Mouse (Mus musculus): Measurements from ENCODE around the gene Etl4. TPM values are rescaled to one million over a fixed set of nuclear protein-coding genes. Genes with fewer than 3 reads are reported as not detected.

Etl4 gene
- 20.0 and 21.3 TPM in 2 replicates for polyA plus RNA-seq (2016; fragmentation: Nextera tagmentation; extraction: Ambion mirVana)

DNA sequence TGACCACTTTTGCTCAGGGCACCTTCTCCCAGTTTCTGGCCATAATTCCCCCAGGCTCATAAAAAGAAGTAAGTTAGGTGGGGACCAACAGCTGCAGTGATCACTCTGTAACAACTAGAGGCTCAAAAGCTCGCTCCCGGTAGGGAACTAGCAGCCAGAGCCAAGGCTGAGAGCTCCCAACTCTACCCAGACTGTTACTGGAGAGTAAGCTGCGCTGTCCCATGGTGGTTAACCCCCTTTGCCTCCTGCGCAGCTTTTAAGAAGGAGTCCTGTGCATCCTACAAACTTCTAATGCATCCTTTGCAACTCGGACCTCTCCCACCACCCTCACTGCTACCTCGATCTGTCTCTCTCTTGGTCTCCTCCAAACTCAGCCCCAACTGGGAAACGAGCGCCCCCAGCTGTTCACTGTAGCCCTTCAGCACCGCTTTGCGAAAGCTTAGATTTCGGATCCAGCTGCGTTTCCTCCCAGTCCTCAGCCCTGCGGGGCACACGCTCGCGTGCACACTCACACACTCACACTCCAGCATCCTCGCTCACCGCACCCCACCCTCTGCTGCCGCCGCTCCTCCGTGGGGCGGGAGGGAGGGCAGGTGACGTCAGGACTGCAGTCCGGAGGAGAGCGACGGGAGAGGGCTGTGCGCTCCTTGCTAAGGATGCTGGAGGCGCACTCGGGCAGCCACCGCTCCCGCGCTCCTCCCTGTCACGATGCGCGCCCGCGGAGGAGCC is at the start of gene Etl4:
Etl4 (plus strand) TSS at position 610 of the 729 bp plus-strand sequence.
- peak within 1 kb of the TSS; percentile 66 for H3K4me3 ChIP-seq
- peaks cover 25% of the 10 kb centered on the region for H3K4me1 ChIP-seq
- WGBS = under 1% methylated on average over 37 of the region's 37 CpGs
- H3K9me3 ChIP-seq = no peaks in the 10 kb centered on the region
- DNase-seq (ENCODE audit: extremely low spot score, low spot score) = peak; percentile 78
- peaks cover 52% of the 10 kb centered on the region for H3K27me3 ChIP-seq (ENCODE audit: poor library complexity, severe bottlenecking)
- 0 out of 2 replicates have a peak within 1 kb of the TSS, but pooled peaks have one; percentile 20 for H3K27ac ChIP-seq
- no peaks in the 10 kb centered on the region for H3K36me3 ChIP-seq (replicated peaks)

DNA sequence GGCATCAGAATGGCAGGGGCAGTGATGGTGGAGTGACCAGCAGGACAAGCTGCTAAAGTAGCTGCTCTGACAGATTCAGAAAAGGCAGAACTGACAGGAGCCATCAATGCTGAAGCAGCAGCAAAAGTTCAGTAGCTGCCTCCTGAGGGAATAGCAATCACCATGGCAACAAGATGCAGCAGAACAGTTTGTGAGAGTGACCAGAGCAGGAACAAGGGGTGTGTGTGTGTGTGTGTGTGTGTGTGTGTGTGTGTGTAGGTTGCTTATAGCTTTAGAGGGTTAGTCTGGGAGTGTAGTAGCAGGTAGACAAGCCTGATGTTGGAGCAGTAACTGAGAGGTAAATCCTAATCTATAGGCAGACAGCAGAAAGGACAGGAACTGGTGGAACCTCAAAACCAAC is 40.4 kb upstream of the Etl4 start:
- no peaks in the 10 kb centered on the region for H3K4me1 ChIP-seq
- DNase-seq (ENCODE audit: extremely low spot score, low spot score) = no peak
- H3K4me3 ChIP-seq = no peak overlapping the region
- H3K27ac ChIP-seq = no peak overlapping the region
- H3K9me3 ChIP-seq = no peaks in the 10 kb centered on the region
- H3K27me3 ChIP-seq (ENCODE audit: poor library complexity, severe bottlenecking) = no peaks in the 10 kb centered on the region
- H3K36me3 ChIP-seq (replicated peaks) = no peaks in the 10 kb centered on the region

DNA sequence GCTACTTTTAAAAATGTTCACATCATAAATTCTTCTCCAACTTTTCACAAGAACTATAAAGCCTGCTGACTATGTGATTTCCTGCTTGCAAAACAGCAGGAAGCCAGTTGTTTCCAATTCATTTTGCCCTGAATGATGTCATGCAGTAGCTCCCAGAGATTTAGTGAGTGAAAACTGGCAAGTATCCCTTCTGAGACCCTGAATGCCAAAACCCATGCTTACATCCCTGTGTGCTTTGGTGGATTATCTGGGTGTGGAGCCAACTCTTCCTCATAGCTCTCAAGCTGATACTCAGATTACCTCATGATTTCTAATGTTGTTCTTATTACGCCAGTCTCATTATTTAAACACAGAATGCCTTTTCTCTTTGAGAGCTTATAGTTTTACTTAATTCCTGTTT is 37.7 kb upstream of the Etl4 start:
- H3K9me3 ChIP-seq = no peaks in the 10 kb centered on the region
- H3K4me1 ChIP-seq = no peaks in the 10 kb centered on the region
- H3K27me3 ChIP-seq (ENCODE audit: poor library complexity, severe bottlenecking) = no peaks in the 10 kb centered on the region
- no peak overlapping the region for H3K27ac ChIP-seq
- no peak overlapping the region for H3K4me3 ChIP-seq
- H3K36me3 ChIP-seq (replicated peaks) = no peaks in the 10 kb centered on the region
- WGBS = 88% methylated on average over 1 of the region's 1 CpGs
- DNase-seq (ENCODE audit: extremely low spot score, low spot score) = no peak

DNA sequence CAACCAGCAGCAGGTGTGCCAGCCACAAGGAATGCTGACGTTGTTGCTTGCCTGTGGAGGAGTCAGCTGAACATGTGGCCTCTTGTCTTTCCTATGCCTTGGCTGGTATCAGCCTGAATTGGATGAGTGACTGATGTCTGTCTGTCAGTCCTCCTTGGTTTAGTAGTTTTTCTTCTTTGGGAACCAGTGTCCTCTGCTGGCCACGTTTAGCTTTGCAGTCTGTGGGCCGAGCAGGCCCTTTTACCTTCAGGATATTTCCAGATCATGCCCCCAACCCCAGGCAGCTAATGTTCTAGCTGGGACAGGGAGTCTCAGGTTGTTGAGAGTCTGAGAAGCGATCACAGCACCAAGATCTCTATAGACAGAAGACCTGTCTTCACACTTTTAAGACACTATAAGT is 18.7 kb upstream of the Etl4 start:
- 46% methylated on average over 4 of the region's 4 CpGs for WGBS
- H3K9me3 ChIP-seq = no peaks in the 10 kb centered on the region
- H3K27ac ChIP-seq = no peak overlapping the region
- no peaks in the 10 kb centered on the region for H3K36me3 ChIP-seq (replicated peaks)
- no peak overlapping the region for H3K4me3 ChIP-seq
- no peak for DNase-seq (ENCODE audit: extremely low spot score, low spot score)
- no peaks in the 10 kb centered on the region for H3K4me1 ChIP-seq
- H3K27me3 ChIP-seq (ENCODE audit: poor library complexity, severe bottlenecking) = no peaks in the 10 kb centered on the region

DNA sequence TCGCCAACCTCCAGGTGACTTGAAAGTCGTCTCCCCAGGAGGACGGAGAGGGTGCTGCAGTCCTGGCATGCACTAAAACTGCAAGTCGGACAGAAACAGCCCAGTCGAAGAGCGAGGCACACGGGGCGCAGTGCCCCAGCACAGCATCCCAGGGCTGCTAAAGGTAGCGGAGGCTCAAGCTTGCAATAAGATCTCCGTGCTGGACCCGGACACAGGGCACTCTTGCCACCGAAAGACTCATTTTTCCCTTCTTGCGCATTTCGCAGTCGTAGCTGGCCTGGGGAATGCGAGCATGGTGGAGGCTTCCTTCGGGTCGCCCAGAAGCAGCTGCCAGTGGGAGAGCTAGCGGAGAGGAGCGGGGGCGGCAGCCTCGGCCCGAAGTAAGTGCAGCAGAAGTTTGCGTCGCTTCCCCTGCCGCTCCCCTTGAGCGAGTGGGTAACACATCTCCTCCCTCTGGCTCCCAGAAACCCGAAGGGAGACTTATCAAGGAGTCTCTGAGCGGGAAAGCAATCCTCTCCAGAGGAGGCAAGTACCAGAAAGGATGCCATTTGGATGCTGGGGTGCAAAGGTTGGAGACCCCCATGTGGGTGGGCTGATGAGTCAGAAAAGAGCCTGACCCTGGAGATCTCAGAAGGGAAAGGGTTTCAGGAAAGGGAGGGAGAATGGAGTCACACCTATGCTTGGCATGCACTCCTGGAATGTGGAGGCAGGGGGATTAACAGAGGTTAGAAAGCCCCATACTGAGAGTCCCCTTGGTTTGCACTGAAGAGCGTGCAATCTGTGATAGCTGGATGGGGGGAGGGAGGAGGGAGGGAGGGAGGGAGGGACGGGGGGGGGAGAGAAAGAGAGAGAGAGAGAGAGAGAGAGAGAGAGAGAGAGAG is 560 bp downstream of the Etl4 start:
- H3K4me1 ChIP-seq = peaks cover 25% of the 10 kb centered on the region
- 0 out of 2 replicates have a peak overlapping the region, but pooled peaks have one; percentile 20 for H3K27ac ChIP-seq
- 0% methylated on average over 30 of the region's 31 CpGs for WGBS
- H3K36me3 ChIP-seq (replicated peaks) = no peaks in the 10 kb centered on the region
- H3K27me3 ChIP-seq (ENCODE audit: poor library complexity, severe bottlenecking) = peaks cover 52% of the 10 kb centered on the region
- peak; percentile 31 for DNase-seq (ENCODE audit: extremely low spot score, low spot score)
- no peaks in the 10 kb centered on the region for H3K9me3 ChIP-seq
- peak overlapping the region; percentile 66 for H3K4me3 ChIP-seq

DNA sequence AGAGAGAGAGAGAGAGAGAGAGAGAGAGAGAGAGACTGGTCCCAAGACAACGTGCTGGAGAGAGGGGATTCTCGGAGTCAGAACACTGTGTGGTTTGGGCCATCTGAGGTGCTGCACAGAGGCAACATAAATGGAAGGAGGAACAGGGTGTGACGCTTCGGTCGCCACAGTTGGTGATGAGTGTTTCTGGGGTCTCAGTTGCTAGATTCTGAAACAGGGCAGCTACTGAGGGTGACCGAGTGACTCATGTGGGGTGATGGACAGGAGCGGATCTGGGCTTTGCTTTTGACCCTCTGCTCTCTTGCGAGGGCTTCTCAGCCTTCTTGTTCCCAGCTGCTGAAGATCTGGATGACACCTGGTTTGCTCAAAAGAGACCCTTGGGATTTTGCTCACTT is 1.2 kb downstream of the Etl4 start:
- 1% methylated on average over 8 of the region's 8 CpGs for WGBS
- no peak overlapping the region for H3K27ac ChIP-seq
- DNase-seq (ENCODE audit: extremely low spot score, low spot score) = no peak
- peaks cover 25% of the 10 kb centered on the region for H3K4me1 ChIP-seq
- peaks cover 52% of the 10 kb centered on the region for H3K27me3 ChIP-seq (ENCODE audit: poor library complexity, severe bottlenecking)
- H3K4me3 ChIP-seq = peak overlapping the region; percentile 66
- H3K9me3 ChIP-seq = no peaks in the 10 kb centered on the region
- no peaks in the 10 kb centered on the region for H3K36me3 ChIP-seq (replicated peaks)

DNA sequence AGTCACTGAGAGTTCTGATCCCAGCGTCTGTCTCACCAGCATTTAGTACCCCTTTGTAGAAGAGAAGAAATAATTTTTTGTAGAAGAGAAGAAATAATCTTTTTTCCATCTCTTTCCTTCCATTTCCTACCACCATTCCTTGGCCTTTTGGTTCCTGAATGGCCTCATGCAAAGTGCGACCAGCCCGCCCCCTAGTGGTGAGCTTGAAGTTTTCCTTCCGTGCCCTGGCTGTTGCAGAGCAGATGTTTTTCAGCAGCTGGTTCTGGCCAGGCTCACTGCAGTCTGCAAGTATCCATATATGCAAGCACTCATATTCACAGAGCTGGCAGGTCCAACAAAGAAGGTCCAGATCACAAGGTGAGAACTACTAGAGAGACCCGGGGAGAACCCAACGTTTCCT is 9.6 kb downstream of the Etl4 start:
- no peaks in the 10 kb centered on the region for H3K36me3 ChIP-seq (replicated peaks)
- no peak overlapping the region for H3K27ac ChIP-seq
- no peaks in the 10 kb centered on the region for H3K4me1 ChIP-seq
- no peaks in the 10 kb centered on the region for H3K27me3 ChIP-seq (ENCODE audit: poor library complexity, severe bottlenecking)
- H3K9me3 ChIP-seq = no peaks in the 10 kb centered on the region
- no peak overlapping the region for H3K4me3 ChIP-seq
- DNase-seq (ENCODE audit: extremely low spot score, low spot score) = peak; percentile 62
- WGBS = 22% methylated on average over 6 of the region's 6 CpGs

DNA sequence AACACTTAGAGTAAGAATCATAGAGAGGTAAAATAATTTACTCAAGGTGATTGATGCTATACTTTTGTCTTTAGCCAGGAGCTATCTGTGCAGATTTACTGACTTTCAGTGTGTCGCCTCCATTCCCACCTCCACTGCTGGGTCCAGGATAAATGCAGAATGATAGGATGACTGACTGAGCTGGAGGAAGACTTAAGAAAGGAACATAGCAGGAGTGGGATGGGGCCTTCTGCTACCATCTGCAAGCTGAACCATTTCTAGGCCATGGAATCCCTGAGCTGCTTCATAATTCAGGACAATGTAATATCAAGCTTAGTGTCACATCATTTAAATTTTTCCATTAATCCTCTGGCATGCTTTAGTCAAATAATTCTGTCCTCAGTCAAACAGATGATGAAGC is 20.4 kb downstream of the Etl4 start:
- Histone ChIP-seq H3K27me3 (ENCODE audit: poor library complexity, severe bottlenecking) (no peaks in the 10 kb centered on the region), H3K4me3 (no peak overlapping the region), H3K9me3 (no peaks in the 10 kb centered on the region), H3K36me3 (replicated peaks) (no peaks in the 10 kb centered on the region), H3K27ac (no peak overlapping the region), H3K4me1 (no peaks in the 10 kb centered on the region)
- no peak for DNase-seq (ENCODE audit: extremely low spot score, low spot score)
- 84% methylated on average over 1 of the region's 1 CpGs for WGBS

DNA sequence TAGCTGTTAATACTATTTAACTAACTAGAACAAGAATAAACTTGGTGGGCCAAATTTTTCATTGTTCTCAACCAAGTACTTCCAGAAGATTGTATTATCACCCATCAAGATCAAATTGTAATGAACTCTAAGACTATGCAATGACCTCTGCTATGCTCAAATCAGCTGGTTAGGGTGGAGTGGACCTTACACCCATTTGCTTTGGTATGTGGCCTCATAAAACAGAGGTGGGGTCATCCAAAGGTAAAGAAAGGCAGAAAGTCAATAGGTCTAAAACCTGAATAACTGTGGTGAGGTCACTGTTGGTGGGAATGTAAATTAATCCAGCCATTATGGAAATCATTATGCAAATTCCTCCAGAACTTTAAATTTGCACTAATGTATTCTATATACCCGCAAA is 24.3 kb downstream of the Etl4 start:
- no peaks in the 10 kb centered on the region for H3K4me1 ChIP-seq
- no peaks in the 10 kb centered on the region for H3K36me3 ChIP-seq (replicated peaks)
- H3K9me3 ChIP-seq = no peaks in the 10 kb centered on the region
- WGBS = 92% methylated on average over 1 of the region's 1 CpGs
- no peak overlapping the region for H3K27ac ChIP-seq
- H3K27me3 ChIP-seq (ENCODE audit: poor library complexity, severe bottlenecking) = no peaks in the 10 kb centered on the region
- no peak overlapping the region for H3K4me3 ChIP-seq
- no peak for DNase-seq (ENCODE audit: extremely low spot score, low spot score)

DNA sequence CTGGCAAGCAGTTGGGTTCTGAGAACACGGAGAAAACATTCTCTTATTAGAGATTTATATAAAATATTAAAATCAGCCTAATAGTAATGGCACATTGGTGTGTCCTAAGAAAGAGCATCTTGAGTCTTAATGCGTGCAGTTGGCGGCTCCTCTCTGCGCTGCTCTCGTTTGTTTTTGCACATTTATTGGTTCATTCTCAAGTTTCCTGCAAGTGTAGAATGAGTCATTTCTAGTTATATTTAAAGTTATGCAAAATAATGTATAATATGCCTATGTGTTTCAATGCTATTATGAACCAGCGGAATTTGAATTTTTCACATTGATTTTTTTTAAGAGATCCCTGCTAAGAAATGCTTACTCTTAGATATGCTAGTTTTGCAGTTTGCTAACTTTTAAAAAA is 35.6 kb downstream of the Etl4 start:
- no peaks in the 10 kb centered on the region for H3K9me3 ChIP-seq
- WGBS = 94% methylated on average over 6 of the region's 6 CpGs
- no peaks in the 10 kb centered on the region for H3K4me1 ChIP-seq
- no peaks in the 10 kb centered on the region for H3K27me3 ChIP-seq (ENCODE audit: poor library complexity, severe bottlenecking)
- no peak overlapping the region for H3K27ac ChIP-seq
- no peak overlapping the region for H3K4me3 ChIP-seq
- no peak for DNase-seq (ENCODE audit: extremely low spot score, low spot score)
- H3K36me3 ChIP-seq (replicated peaks) = no peaks in the 10 kb centered on the region

DNA sequence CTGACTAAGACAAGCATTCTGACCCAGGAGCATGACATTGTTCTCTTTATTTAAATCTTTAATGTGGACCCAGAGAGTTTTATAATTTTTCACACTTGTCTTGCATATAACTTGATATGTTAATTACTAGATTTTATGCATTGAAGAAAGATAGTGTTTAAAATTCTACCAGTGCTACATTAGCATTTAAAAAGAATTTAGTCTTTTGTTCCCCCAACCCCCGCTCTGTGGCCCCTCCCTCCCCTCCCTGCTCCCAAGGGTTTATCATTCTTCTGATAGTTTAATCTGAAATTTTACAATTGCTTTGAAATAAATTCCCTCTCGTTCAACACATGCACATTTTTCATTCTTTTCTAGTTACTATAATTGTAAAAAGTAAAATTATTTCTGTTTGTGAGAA is 43.4 kb downstream of the Etl4 start:
- WGBS = 95% methylated on average over 2 of the region's 2 CpGs
- no peaks in the 10 kb centered on the region for H3K4me1 ChIP-seq
- no peak for DNase-seq (ENCODE audit: extremely low spot score, low spot score)
- H3K27ac ChIP-seq = no peak overlapping the region
- H3K9me3 ChIP-seq = no peaks in the 10 kb centered on the region
- no peaks in the 10 kb centered on the region for H3K36me3 ChIP-seq (replicated peaks)
- no peaks in the 10 kb centered on the region for H3K27me3 ChIP-seq (ENCODE audit: poor library complexity, severe bottlenecking)
- no peak overlapping the region for H3K4me3 ChIP-seq

DNA sequence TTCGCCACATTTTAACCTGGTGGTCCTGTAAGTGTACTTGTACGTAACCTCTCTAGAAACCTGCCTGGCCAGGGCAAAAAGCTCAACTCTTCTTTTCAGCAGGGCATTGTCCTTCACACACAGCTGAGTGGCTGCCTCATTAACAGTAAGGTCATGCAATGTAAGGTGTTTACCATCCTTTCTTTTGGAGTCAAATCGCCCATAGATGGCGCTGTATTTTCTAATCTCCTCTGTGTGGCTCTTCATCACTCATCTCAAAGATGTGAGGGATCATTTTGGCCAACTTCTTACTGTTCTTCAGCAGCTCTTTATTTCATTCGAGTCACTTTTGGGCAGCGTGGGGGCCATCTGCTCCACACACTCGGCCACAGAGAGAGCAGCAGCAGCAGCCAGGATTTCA is 56.9 kb downstream of the Etl4 start:
- no peak overlapping the region for H3K4me3 ChIP-seq
- 57% methylated on average over 7 of the region's 7 CpGs for WGBS
- H3K4me1 ChIP-seq = no peaks in the 10 kb centered on the region
- H3K27me3 ChIP-seq (ENCODE audit: poor library complexity, severe bottlenecking) = no peaks in the 10 kb centered on the region
- DNase-seq (ENCODE audit: extremely low spot score, low spot score) = no peak
- H3K36me3 ChIP-seq (replicated peaks) = no peaks in the 10 kb centered on the region
- no peak overlapping the region for H3K27ac ChIP-seq
- no peaks in the 10 kb centered on the region for H3K9me3 ChIP-seq

DNA sequence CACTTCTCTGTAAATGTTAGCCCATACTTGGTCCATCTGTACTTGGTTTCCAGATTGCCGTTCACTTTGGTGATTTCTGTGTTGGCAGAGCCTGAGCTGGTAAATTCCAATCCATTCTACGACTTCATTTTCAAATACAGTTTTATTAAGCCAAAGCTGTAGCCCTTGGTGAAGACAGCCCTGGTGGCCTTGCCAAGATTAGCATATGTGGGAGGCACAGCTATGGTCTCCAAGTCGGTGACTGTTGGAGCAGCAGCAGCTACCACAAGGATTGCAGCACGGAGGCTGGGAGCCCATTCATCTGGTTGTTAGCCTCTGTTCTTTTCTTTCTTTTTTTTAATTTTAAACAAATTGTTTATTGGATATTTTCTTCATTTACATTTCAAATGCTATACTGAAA is 128.1 kb downstream of the Etl4 start:
- no peaks in the 10 kb centered on the region for H3K36me3 ChIP-seq (replicated peaks)
- no peak overlapping the region for H3K4me3 ChIP-seq
- 87% methylated on average over 4 of the region's 4 CpGs for WGBS
- H3K4me1 ChIP-seq = no peaks in the 10 kb centered on the region
- no peak for DNase-seq (ENCODE audit: extremely low spot score, low spot score)
- H3K27me3 ChIP-seq (ENCODE audit: poor library complexity, severe bottlenecking) = no peaks in the 10 kb centered on the region
- no peak overlapping the region for H3K27ac ChIP-seq
- no peaks in the 10 kb centered on the region for H3K9me3 ChIP-seq

Data from forebrain, embryonic 10.5 days (tissue).